Mouse (Mus musculus) Patski (cell line): ENCODE data around the gene Mpi. TPM values are rescaled to one million over a fixed set of nuclear protein-coding genes. Genes with fewer than 3 reads are reported as not detected.

Experiments
- ATAC-seq: fragments of 100-300 bp; one replicate; pipeline ENCODE4 v1.8.0; 2021
- CTCF ChIA-PET: fragments of 350-600 bp; sonication (Branson Sonifier 250); formaldehyde crosslinking; loops from one replicate; lab custom pipeline; 2022; ENCODE audit warnings: inconsistent platforms; lab: Charles Lee
- POLR2A ChIA-PET: fragments of 350-600 bp; sonication (Branson Sonifier 250); formaldehyde crosslinking; loops from one replicate; lab custom pipeline; 2022; ENCODE audit warnings: antibody characterized with exemption, inconsistent platforms; lab: Charles Lee
- DNase-seq: peaks from one replicate; pipeline ENCODE4 v3.0.0-alpha.2; 2011; ENCODE audit warnings: low read depth, low spot score
- H3K27me3 ChIP-seq: fragments of 371-371 bp; one replicate; pipeline ENCODE4 v1.5.1; 2021
- CTCF ChIP-seq: fragments of 100-300 bp; IDR thresholded peaks from one replicate; pipeline ENCODE4 v1.5.1; 2021
- in situ Hi-C: fragments of 300-500 bp; cut with MboI; formaldehyde crosslinking; loops from 3 replicates; pipeline ENCODE4 v1.11.1; 2018; ENCODE audit warnings: low pct_unique_long_range_greater_than_20kb, mixed read lengths
- polyA plus RNA-seq: library from polyadenylated mRNA; unstranded; gene quantifications from one replicate; pipeline ENCODE4 v1.2.3, GENCODE M21; 2021

Mpi gene
- polyA plus RNA-seq, 1 experiment from 2014 or later, result 39.1 TPM

DNA sequence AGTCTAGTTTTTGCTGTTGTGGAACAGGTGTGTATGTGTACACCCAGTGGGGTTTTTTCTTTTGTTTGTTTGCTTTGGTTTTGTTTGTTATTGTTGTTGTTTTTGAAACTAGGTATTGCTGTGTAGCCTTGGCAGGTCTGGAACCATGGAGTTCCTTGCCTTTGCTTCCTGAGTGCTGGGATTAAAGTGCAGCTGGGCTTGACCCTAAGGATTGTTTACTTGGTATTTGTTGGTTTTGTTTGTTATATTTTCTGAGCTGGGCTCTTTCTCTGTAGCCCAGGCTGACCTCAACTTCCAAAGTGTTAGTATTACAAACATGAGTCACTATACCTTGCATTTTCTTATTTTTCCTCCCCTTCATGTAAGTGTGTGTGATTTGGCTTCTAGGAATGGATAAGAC is 26.1 kb downstream of the Mpi start:
- POLR2A ChIA-PET, result no interaction called here
- in situ Hi-C loops, result no loop called here
- no peak for TF ChIP-seq CTCF
- H3K27me3 ChIP-seq, result no peaks in the 10 kb centered on the region
- CTCF ChIA-PET, result interaction anchor here (1.1 kb wide), 1 partner anchor 9 kb away, joined by 3 read pairs; no protein-coding TSS in a partner anchor
- no peak for DNase-seq
- no peak for ATAC-seq

DNA sequence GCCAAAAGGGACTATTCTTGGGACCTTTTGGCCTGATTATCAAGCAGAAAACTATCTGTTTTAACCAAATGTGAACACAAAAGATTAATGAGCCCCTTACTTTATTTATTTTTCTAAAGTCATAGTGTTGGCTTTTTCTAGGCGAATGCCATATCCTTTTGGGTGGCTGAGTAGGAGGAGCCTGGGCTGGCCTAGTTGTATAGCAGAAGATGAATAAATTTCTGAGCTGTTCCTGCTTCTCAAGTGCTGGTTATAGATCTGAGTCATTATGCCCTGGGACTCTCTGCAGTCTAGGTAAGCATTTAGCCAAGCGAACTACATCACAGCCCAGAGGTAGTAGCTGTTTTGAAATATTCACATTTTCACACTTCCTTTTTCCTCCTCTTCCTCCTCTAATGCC is 27.0 kb downstream of the Mpi start:
- CTCF ChIA-PET, result no interaction called here
- ATAC-seq (no peak), DNase-seq (no peak)
- no peaks in the 10 kb centered on the region for H3K27me3 ChIP-seq
- in situ Hi-C loops, result no loop called here
- TF ChIP-seq CTCF, result no peak
- POLR2A ChIA-PET, result no interaction called here

DNA sequence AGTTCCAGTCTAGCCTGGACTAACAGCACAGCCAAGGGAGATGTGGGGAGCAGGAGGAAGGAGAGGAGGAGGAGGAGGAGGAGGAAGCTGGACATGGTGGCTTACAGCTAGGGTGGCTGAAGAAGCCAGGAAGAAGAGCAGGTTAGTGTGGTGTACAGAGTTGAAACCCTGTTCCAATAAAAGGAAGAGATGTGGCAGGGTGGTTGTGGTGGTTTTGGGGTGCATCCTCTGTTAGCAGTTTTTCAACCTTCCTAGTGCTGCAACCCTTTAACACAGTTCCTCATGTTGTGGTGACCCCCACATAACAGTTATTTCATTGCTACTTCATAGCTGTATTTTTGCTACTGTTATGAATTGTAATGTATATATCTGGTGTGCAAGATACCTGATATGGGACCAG is 28.1 kb downstream of the Mpi start:
- POLR2A ChIA-PET, result interaction anchor here (0.6 kb wide), 1 partner anchor 345 kb away, joined by 4 read pairs; no protein-coding TSS in a partner anchor
- no peak for TF ChIP-seq CTCF
- no peaks in the 10 kb centered on the region for H3K27me3 ChIP-seq
- DNase-seq, result no peak
- CTCF ChIA-PET, result interaction anchor here (0.7 to 1.6 kb wide), 3 partner anchors 8 to 39 kb away, joined by 3 to 5 read pairs (median 4); no protein-coding TSS in a partner anchor
- no peak for ATAC-seq
- in situ Hi-C loops, result loop anchor here (5.0 kb wide), 2 partner anchors 118 to 317 kb away; no protein-coding TSS in a partner anchor

DNA sequence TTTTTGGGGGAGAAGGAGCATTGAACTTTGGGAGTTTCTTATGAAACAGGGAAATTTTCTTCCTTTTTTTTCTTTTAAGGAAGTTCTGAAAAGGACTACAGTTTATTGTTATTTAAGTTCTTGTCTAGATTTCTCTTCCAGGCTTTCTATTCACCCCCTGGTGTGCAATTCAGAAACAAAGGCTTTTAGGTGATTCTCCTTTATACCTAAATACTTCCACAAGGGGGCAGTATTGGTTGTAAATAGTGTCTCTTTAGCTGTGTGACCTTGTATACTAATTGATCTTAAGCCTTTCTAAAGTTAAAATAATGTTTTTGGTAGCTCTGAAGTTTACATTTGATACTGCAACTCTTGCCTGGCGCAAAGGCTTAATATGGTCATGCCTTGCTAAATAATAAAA is 28.8 kb downstream of the Mpi start:
- ATAC-seq (no peak), DNase-seq (no peak)
- CTCF ChIA-PET, result interaction anchor here (1.3 to 1.6 kb wide), 2 partner anchors 9 to 18 kb away, joined by 4 to 5 read pairs; no protein-coding TSS in a partner anchor
- TF ChIP-seq CTCF, result peak; percentile 28
- in situ Hi-C loops, result loop anchor here (5.0 kb wide), 2 partner anchors 119 to 316 kb away; no protein-coding TSS in a partner anchor
- POLR2A ChIA-PET, result no interaction called here
- no peaks in the 10 kb centered on the region for H3K27me3 ChIP-seq

DNA sequence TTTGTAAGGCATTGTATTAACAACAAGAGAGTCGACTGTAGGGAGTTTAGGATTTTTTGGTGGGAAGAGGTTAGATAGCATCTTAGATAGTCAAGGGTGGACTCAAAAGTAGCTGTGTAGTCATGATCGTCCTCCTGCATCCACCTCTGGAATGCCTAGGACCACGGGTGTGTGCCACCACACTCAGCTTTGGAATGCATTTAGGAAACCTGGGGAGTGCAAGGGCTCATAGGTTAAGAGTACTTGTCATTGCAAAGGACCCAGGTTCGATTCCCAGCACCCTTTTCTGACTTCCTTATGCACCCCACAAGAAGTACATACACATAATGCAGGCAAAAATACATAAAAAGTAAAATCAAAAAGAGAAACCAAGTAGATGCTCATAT is 29.7 kb downstream of the Mpi start:
- no peak for TF ChIP-seq CTCF
- ChIA-PET POLR2A (interaction anchor here (0.7 to 2.0 kb wide), 2 partner anchors 11 to 23 kb away, joined by 3 to 4 read pairs; no protein-coding TSS in a partner anchor), CTCF (interaction anchor here (0.7 kb wide), 1 partner anchor 12 kb away, joined by 3 read pairs; no protein-coding TSS in a partner anchor)
- DNase-seq (no peak), ATAC-seq (no peak)
- H3K27me3 ChIP-seq, result no peaks in the 10 kb centered on the region
- in situ Hi-C loops, result loop anchor here (5.0 kb wide), 2 partner anchors 119 to 316 kb away; no protein-coding TSS in a partner anchor

DNA sequence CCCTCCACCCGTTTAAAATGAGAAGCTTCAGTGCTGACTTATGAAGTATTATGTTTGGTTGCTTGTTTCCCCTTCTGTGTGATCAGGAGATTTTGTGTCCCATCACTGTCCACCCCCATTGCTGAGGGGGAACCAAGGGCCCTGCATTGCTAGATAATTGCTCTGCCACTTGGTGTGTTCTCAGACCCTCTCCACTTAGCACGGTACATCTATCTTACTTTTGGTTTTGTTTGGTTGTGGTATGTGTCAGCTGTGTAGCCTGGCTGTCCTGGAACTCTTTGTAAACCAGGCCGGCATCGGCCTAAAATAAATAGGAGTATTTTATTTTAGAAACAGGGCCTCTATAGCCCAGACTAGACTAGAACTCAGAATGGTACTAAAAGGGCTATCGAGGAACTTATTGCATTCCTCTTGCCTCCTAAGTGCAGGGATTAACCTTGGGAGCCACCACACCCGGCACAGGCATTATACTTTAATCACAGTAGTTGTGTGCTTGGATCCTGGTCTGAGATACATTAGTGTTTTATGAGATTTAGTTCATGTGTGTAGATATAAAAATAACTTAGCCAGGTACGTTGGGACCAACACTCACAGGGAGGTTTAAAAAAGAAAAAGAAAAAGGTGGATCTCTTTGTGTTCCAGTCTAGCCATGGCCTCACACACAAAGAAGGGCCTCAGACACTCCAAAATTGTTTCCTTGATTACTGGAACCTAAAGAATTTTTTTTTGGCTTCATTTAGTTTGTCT is 30.3 kb downstream of the Mpi start:
- CTCF ChIA-PET, result interaction anchor here (0.7 kb wide), 1 partner anchor 12 kb away, joined by 3 read pairs; no protein-coding TSS in a partner anchor
- DNase-seq, result no peak
- no peak for ATAC-seq
- in situ Hi-C loops, result loop anchor here (5.0 kb wide), 2 partner anchors 120 to 315 kb away; no protein-coding TSS in a partner anchor
- no peaks in the 10 kb centered on the region for H3K27me3 ChIP-seq
- POLR2A ChIA-PET, result interaction anchor here (0.7 to 2.0 kb wide), 2 partner anchors 12 to 24 kb away, joined by 3 to 4 read pairs; no protein-coding TSS in a partner anchor
- TF ChIP-seq CTCF, result no peak

DNA sequence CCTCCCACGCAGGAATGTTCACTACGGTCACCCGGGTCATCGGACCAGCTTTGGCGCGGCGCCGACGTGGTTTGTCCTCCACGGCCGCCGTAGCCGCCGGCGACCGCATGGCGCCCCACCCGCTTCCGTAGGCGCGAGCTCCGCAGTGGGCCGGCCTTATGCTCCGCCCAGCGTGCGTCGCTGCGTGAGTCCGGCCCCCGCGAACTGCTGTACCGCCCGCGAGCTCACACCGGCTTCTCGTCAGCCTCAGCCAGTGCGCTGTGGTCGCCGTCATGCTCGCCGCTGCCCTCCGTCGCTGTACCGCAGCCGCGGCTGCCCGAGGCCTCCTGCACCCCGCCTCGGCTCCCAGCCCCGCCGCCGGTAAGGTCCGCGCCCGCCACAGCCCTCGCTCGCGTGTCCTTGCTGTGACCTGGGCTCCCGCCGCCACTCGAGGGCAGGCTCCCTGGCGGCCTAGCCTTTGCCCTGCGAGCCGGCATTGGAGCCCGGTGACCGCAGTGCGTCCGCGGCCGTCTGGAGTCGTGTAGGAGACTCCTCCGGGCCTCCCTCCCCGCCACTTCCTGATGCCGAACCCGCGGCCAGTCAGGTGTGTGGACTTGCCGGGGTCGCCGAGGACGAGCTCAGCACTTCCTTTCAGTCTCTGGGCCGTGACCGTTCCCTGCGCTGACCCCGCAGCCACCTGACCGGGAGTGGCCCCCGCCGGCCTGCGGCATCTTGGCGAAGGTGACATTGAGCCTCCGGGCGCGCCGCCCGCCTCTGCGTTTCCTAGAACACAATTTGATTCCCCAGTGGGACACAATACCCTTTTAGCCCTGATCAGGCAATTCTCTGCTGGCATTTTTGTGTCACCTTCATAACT is 31.3 kb downstream of the Mpi start, which contains the start of gene Cox5a:
Cox5a (plus strand) TSS at position 219 of the 856 bp plus-strand sequence.
- no peaks in the 10 kb centered on the region for H3K27me3 ChIP-seq
- in situ Hi-C loops, result loop anchor here (5.0 kb wide), 2 partner anchors 121 to 314 kb away; no protein-coding TSS in a partner anchor
- peak; percentile 51 for DNase-seq
- CTCF ChIA-PET, result interaction anchor here (1.0 kb wide), 1 partner anchor 15 kb away, joined by 6 read pairs; no protein-coding TSS in a partner anchor
- POLR2A ChIA-PET, result interaction anchor here (1.0 to 2.0 kb wide), 2 partner anchors 15 to 25 kb away, joined by 4 to 10 read pairs; no protein-coding TSS in a partner anchor
- ATAC-seq, result peak; percentile 92
- no peak for TF ChIP-seq CTCF

DNA sequence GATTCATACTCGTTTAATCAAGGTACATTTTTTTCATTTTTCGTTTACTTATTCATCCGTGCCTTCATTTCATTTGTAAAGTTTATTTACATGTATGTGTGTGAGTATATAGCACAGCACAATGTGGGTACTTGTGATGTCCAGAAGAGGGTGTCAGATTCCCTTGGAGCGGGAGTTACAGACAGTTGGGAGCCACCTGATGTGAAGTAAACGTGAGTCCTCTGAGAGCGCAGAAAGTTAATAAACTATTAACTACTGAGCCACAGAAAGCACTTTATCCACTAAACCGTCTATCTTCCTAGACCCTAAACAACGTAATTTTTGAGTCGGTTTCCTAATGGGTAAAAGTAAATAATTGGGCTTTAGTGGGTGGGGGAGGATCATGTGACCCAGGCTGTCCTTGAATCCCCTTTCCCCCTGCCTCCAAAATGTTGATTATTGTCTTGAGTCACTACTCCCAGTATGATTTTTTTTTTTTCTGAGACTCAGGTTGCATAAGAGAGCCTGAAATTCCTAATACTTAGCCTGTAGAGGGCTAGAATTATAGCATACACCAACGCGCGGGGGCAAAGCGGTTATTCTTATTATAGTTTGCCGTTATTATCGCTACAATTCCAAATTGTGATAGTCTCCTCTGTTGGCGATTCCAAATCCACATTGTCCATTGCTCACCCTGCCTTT is 32.0 kb downstream of the Mpi start:
- ChIA-PET POLR2A (interaction anchor here (1.0 to 2.0 kb wide), 2 partner anchors 15 to 25 kb away, joined by 4 to 10 read pairs; no protein-coding TSS in a partner anchor), CTCF (interaction anchor here (1.0 kb wide), 1 partner anchor 16 kb away, joined by 6 read pairs; no protein-coding TSS in a partner anchor)
- H3K27me3 ChIP-seq, result no peaks in the 10 kb centered on the region
- ATAC-seq, result peak; percentile 10
- TF ChIP-seq CTCF, result peak; percentile 44
- in situ Hi-C loops, result loop anchor here (5.0 kb wide), 2 partner anchors 122 to 313 kb away; no protein-coding TSS in a partner anchor
- DNase-seq, result no peak

DNA sequence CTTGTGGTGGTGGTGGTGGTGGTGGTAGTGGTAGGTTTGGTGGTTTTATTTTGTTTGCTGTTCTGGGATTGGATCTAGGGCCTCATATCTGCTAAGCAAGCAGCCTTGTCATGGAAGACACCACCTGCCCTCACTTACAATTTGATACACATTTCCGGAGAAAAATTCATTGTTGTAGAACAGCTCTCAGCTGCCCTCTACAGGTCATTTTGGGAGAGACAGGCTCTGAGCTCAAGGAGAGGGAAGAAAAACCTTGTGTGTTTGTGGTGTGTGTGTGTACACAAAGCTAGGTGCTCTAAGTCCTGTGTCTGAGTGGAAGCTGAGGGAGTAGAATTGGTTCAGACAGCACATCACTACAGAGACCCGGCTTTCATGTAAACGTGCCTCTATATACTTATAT is 35.5 kb downstream of the Mpi start:
- ChIA-PET CTCF (interaction anchor here (0.7 to 4.3 kb wide), 15 partner anchors 9 to 311 kb away, joined by 3 to 43 read pairs (median 3); no protein-coding TSS in a partner anchor), POLR2A (interaction anchor here (0.6 kb wide), 1 partner anchor 229 kb away, joined by 3 read pairs; no protein-coding TSS in a partner anchor)
- in situ Hi-C loops, result no loop called here
- no peaks in the 10 kb centered on the region for H3K27me3 ChIP-seq
- ATAC-seq, result no peak
- DNase-seq, result no peak
- peak; percentile 87 for TF ChIP-seq CTCF
